Mouse (Mus musculus) heart, postnatal 0 days (tissue): ENCODE results near the gene Armh3. TPM values are rescaled to one million over a fixed set of nuclear protein-coding genes. Genes with fewer than 3 reads are reported as not detected.

Experiments
- ATAC-seq: fragments of 200-750 bp; cut with Nextera tagmentation; 2 replicates; pipeline ENCODE4 v1.8.0; 2017; ENCODE audit warnings: low read depth, moderate number of reproducible peaks, moderate library complexity; ENCODE audit not compliant: insufficient read depth
- DNase-seq: peaks from one replicate; pipeline ENCODE4 v3.0.0-alpha.2; 2016; ENCODE audit warnings: low spot score
- H3K27ac ChIP-seq: fragments of 300-500 bp; sonication (generic); 2 replicates; pipeline ENCODE4 v1.5.1; 2014; ENCODE audit warnings: low read depth, mild to moderate bottlenecking
- H3K27me3 ChIP-seq: fragments of 300-500 bp; sonication (generic); 2 replicates; pipeline ENCODE4 v1.6.1; 2014; ENCODE audit warnings: low read length, mixed read lengths; ENCODE audit not compliant: control insufficient read depth, insufficient read depth
- H3K36me3 ChIP-seq: fragments of 300-500 bp; sonication (generic); replicated peaks from 2 replicates; pipeline ENCODE4 v1.6.1; 2014; ENCODE audit warnings: low read length, mixed read lengths; ENCODE audit not compliant: control insufficient read depth, insufficient read depth
- H3K4me1 ChIP-seq: fragments of 300-500 bp; sonication (generic); 2 replicates; pipeline ENCODE4 v1.6.1; 2014; ENCODE audit warnings: antibody characterized with exemption; ENCODE audit not compliant: control insufficient read depth, insufficient read depth
- H3K4me2 ChIP-seq: fragments of 300-500 bp; sonication (generic); 2 replicates; pipeline ENCODE4 v1.6.1; 2014; ENCODE audit warnings: low read depth, mild to moderate bottlenecking, low read length, moderate library complexity
- H3K4me3 ChIP-seq: fragments of 300-500 bp; sonication (generic); 2 replicates; pipeline ENCODE4 v1.5.1; 2014; ENCODE audit warnings: low read depth, low read length
- H3K9ac ChIP-seq: fragments of 300-500 bp; sonication (generic); replicated peaks from 2 replicates; pipeline ENCODE4 v1.6.1; 2014; ENCODE audit warnings: low read depth, low read length, mixed read lengths
- H3K9me3 ChIP-seq: fragments of 300-500 bp; sonication (generic); replicated peaks from 2 replicates; pipeline ENCODE4 v1.6.1; 2016; ENCODE audit warnings: low read length; ENCODE audit not compliant: control insufficient read depth
- CTCF ChIP-seq: IDR thresholded peaks from 2 replicates; pipeline ENCODE4 v1.5.1; 2016; ENCODE audit warnings: antibody characterized with exemption, control low read depth, low read depth
- EP300 ChIP-seq: IDR thresholded peaks from 2 replicates; pipeline ENCODE4 v1.6.1; 2016; ENCODE audit warnings: antibody characterized with exemption, low read depth
- WGBS: fragments of 180-500 bp; shearing (Covaris S2); extraction: QIAGEN DNeasy Blood & Tissue Kit; methylation state at CpG from one replicate; pipeline ENCODE4 v1.1.7; 2014; 5-methylcytosine and 5-hydroxymethylcytosine counted together
- polyA plus RNA-seq: library from polyadenylated mRNA; unstranded; fragments of >200 nt; fragmentation: Nextera tagmentation; extraction: Ambion mirVana; gene quantifications from 2 replicates; pipeline ENCODE4 v1.2.1, GENCODE M21; 2015
- total RNA-seq: library from RNA; depleted of rRNA; stranded (reverse); fragments of >200 nt; gene quantifications from 2 replicates; pipeline ENCODE4 v1.2.3, GENCODE M21; 2014; ENCODE audit warnings: low replicate concordance

The Armh3 gene
- total and polyA plus RNA-seq, 2 experiments from 2014 or later: 11.1 to 11.4 TPM

DNA sequence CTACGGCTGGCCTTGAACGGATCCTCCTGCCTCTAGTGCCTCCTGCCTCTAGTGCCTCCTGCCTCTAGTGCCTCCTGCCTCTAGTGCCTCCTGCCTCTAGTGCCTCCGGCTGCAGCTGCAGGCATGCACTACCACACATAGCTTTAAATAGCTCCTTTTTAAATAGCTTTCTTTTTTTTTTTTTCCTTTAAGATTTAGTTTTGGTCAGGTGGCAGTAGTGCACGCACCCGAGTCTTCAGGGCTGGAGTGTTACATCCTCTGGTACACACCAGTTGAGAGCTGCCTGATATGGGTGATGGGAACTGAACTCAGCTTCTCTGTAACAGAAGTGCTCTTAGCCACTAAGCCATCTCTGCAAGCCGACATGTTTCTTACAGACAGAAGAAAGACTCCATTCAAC, 49.1 kb downstream of the Armh3 start:
- no peaks in the 10 kb centered on the region for H3K27me3 ChIP-seq
- 59% methylated on average over 6 of the region's 6 CpGs for WGBS
- H3K4me3 ChIP-seq: no peak overlapping the region
- TF ChIP-seq CTCF (peak; percentile 5; the same call in 1 of the 2 replicates), EP300 (no peak)
- peaks cover 41% of the 10 kb centered on the region for H3K36me3 ChIP-seq
- ATAC-seq: no peak
- H3K27ac ChIP-seq: no peak overlapping the region
- DNase-seq: no peak
- no peaks in the 10 kb centered on the region for H3K9me3 ChIP-seq
- H3K9ac ChIP-seq: no peak overlapping the region
- no peaks in the 10 kb centered on the region for H3K4me1 ChIP-seq
- no peak overlapping the region for H3K4me2 ChIP-seq

DNA sequence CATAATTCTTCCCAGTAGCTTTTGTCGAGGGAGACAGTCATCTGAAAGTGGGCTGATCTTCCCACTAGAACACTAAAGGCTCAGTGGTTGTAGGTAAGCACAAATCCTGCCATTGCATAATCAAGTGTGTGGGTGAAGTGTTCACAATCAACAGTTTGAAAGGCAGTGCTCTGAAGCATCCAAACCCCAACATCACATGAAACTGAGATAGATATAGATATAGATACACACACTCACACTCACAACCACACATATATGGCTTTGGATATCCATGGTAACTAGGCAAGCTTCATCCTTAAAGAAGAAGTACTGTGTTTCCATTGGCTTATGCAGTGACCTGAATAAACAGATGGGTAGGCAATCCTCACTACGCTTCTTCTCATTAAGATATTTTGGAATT, 50.5 kb downstream of the Armh3 start:
- Histone ChIP-seq H3K4me3 (no peak overlapping the region), H3K27me3 (no peaks in the 10 kb centered on the region), H3K9ac (no peak overlapping the region), H3K4me2 (no peak overlapping the region), H3K36me3 (peaks cover 42% of the 10 kb centered on the region), H3K9me3 (no peaks in the 10 kb centered on the region), H3K4me1 (peaks cover 2% of the 10 kb centered on the region; the same call in 1 of the 2 replicates), H3K27ac (no peak overlapping the region)
- DNase-seq (no peak), ATAC-seq (no peak)
- no peak for TF ChIP-seq CTCF
- no peak for TF ChIP-seq EP300
- WGBS: 87% methylated on average over 2 of the region's 2 CpGs

DNA sequence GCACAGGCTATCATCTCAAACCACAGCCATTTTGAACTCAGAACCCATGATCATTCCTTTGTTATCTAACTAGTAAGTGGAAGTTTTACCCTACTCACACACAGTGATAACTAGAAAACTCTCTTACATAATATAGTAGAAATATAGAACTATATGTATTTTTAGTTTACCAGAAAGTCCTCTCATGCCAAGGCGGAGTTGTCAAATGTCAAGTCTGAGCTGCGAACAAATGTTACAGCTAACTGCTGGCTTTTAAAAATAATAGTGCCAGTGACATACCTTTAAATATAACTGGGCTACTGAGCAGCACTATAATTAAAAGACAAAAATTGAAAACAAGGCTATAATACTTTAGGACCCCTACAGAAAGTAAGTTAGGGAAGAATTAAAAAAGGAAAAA, 51.0 kb downstream of the Armh3 start:
- TF ChIP-seq EP300 (no peak), CTCF (no peak)
- Histone ChIP-seq H3K4me1 (peaks cover 2% of the 10 kb centered on the region; the same call in 1 of the 2 replicates), H3K9ac (no peak overlapping the region), H3K27me3 (no peaks in the 10 kb centered on the region), H3K4me2 (no peak overlapping the region), H3K27ac (no peak overlapping the region), H3K9me3 (no peaks in the 10 kb centered on the region), H3K4me3 (no peak overlapping the region), H3K36me3 (peaks cover 42% of the 10 kb centered on the region)
- DNase-seq: no peak
- 90% methylated on average over 2 of the region's 2 CpGs for WGBS
- no peak for ATAC-seq

DNA sequence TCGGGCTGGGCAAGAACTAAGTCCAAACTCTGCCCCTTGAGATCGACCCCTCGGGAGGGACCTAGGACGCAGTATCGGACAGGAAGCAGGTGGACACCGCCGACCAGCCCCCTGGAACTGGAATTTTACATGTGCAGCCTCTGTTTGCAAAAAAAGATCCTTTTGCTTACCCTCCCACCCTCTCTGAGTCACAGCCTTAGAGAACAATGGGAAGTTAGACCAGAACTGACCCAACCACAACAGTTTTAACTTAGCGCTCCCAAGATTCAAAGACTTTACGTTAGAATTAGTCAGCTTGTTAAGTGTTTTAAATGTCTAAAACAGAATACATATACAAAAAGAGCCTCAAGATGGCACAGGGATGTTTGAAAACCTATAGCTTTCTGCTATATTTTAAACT, 51.7 kb downstream of the Armh3 start:
- no peak for ATAC-seq
- H3K36me3 ChIP-seq: peaks cover 42% of the 10 kb centered on the region
- H3K27ac ChIP-seq: no peak overlapping the region

DNA sequence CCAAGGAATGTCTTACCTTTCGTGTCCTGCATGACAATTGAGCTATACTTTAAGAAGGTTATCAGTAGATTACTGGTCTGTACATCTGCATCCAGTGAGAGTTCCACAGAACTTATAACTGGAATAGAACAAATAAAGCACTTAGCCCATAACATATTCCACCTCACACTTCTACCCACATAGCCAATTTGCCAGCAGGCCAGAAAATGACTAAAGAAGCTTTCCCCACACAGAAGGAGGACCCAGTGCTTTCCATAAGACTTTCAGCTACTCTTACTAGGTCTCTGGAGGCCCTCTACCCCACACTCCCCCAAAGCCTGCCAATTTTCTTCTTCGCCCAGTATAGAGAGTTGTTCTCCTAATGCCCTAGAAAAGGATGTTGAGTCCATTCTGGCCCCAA, 52.3 kb downstream of the Armh3 start:
- H3K4me3 ChIP-seq: no peak overlapping the region
- DNase-seq (no peak), ATAC-seq (no peak)
- peaks cover 42% of the 10 kb centered on the region for H3K36me3 ChIP-seq
- H3K9ac ChIP-seq: no peak overlapping the region
- no peaks in the 10 kb centered on the region for H3K27me3 ChIP-seq
- H3K4me1 ChIP-seq: peaks cover 2% of the 10 kb centered on the region; the same call in 1 of the 2 replicates
- H3K27ac ChIP-seq: no peak overlapping the region
- TF ChIP-seq EP300: no peak
- no peak for TF ChIP-seq CTCF
- 90% methylated on average over 2 of the region's 2 CpGs for WGBS
- H3K4me2 ChIP-seq: no peak overlapping the region
- H3K9me3 ChIP-seq: no peaks in the 10 kb centered on the region

More for the DNA sequence above, 51.7 kb downstream of the Armh3 start:
- no peak overlapping the region for H3K9ac ChIP-seq
- no peak overlapping the region for H3K4me3 ChIP-seq
- 77% methylated on average over 9 of the region's 9 CpGs for WGBS
- DNase-seq: no peak
- TF ChIP-seq CTCF (no peak), EP300 (no peak)
- no peaks in the 10 kb centered on the region for H3K9me3 ChIP-seq
- H3K27me3 ChIP-seq: no peaks in the 10 kb centered on the region
- no peak overlapping the region for H3K4me2 ChIP-seq
- peaks cover 2% of the 10 kb centered on the region; the same call in 1 of the 2 replicates for H3K4me1 ChIP-seq

DNA sequence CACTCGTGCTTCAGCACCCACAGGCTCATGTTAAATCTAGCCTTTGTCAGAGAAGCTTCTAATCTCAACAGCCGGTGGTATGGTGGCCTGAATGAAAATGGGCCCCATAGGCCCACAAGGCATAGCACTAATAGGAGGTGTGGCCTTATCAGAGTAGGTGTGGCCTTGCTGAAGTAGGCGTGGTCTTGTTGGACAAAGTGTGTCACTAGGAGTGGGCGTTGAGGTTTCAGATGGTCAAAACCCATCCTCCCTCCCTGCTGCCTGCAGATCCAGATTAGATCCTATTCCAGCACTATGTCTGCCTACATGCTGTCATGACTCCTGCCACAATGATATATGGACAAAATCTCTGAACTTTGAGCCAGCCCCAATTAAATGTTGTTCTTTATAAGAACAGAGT, 54.5 kb downstream of the Armh3 start:
- ATAC-seq: no peak
- TF ChIP-seq EP300: no peak
- no peak for TF ChIP-seq CTCF
- peaks cover 40% of the 10 kb centered on the region; the same call in 1 of the 2 replicates for H3K36me3 ChIP-seq

More for the DNA sequence above, 54.5 kb downstream of the Armh3 start:
- Histone ChIP-seq H3K27me3 (no peaks in the 10 kb centered on the region), H3K27ac (no peak overlapping the region), H3K4me3 (no peak overlapping the region), H3K4me1 (peaks cover 2% of the 10 kb centered on the region; the same call in 1 of the 2 replicates), H3K9me3 (no peaks in the 10 kb centered on the region), H3K4me2 (no peak overlapping the region), H3K9ac (no peak overlapping the region)
- WGBS: 68% methylated on average over 4 of the region's 4 CpGs
- DNase-seq: no peak
